Mouse (Mus musculus): ENCODE measurements at regions not wholly inside any gene's neighbourhood (a gene's known extent, or its start where the extent isn't known, plus 50 kb on each side); places are given as distances from the start of the nearest gene placed in this dataset.

GRCm38 (mm10) chr7:138639541-138639940 is 206.3 kb upstream of the Ppp2r2d start:
- TF ChIP-seq CTCF (IDR thresholded peaks at IDR 0.05; ENCODE audit: extremely low read depth, insufficient read depth, low read length) (no peak), POLR2A (IDR thresholded peaks at IDR 0.05; ENCODE audit: extremely low read depth, insufficient read depth, low read length) (no peak)
